In the genomic region with DNA sequence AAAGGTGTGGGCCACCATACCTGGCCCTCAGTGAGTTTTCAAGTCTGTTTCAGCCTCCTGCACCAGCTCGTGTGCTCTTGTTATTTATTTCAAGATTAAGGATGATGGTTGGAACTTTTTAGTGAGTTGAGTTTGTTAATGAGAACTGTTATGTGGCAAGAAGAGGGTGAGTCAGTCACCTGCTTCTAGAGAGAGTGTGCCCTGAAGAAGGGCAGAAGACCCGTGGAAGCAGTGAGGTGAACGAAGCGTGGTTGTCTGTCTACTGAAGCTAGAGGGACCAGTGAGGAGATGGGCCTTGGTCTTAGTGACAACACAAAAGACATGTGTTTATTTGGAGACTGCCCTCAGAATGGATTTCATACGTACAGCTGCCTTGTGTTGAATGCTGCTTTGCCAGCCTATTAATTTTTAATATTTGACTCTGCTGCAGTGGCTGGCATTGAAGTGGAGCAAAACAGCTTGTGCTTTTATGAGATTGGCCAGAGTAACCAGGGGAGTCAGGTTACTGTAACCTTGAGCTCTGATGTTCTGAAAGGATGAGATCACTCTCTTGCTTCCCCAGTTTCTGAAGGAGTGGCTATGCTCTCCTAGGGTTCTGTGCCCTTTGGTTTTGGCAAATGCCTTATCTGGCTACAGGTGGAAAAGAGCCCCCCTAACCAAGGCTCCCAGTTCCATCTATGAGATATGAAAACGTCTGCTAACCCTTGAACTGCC, we compare ENCODE assay signal across 10 mouse cellular contexts. TPM values are rescaled to one million over a fixed set of nuclear protein-coding genes. Genes with fewer than 3 reads are reported as not detected.
DNase-seq lines count a peak whose midpoint lies in the region; ATAC-seq and TF ChIP-seq lines count a peak whose summit lies in the region.
"Had no signal": no experiment of that assay in that cellular context is flagged by ENCODE, and none has a peak within 500 bp of the region (broad histone marks: within the 10 kb centered on the region; RNA-seq: fewer than 3 reads in every experiment).

No protein-coding gene starts in this region.

- no peaks in the 10 kb centered on the region; the same call in 1 of the 2 replicates for H3K4me1 ChIP-seq in intestine, embryonic 15.5 days (replicated peaks)
- no peaks in the 10 kb centered on the region for H3K4me1 ChIP-seq in intestine, postnatal 0 days (replicated peaks; ENCODE audit: control insufficient read depth, insufficient read depth, low read length)
- H3K4me1 ChIP-seq in heart, embryonic 16.5 days (ENCODE audit: control insufficient read depth, insufficient read depth, low read length): peaks cover 23% of the 10 kb centered on the region
- H3K4me1 ChIP-seq in liver, embryonic 15.5 days (replicated peaks): peaks cover 37% of the 10 kb centered on the region
- 0 out of 2 replicates have a peak, but pooled peaks cover 4% of the 10 kb centered on the region for H3K4me1 ChIP-seq in forebrain, embryonic 13.5 days
- H3K4me1 ChIP-seq: forebrain, embryonic 15.5 days had no signal

- no peaks in the 10 kb centered on the region for H3K9me3 ChIP-seq in intestine, embryonic 15.5 days
- no peaks in the 10 kb centered on the region for H3K9me3 ChIP-seq in intestine, postnatal 0 days (ENCODE audit: control insufficient read depth)
- no peaks in the 10 kb centered on the region for H3K9me3 ChIP-seq in heart, embryonic 16.5 days (replicated peaks; ENCODE audit: control insufficient read depth, low read length)
- no peaks in the 10 kb centered on the region for H3K9me3 ChIP-seq in liver, embryonic 15.5 days (replicated peaks)
- H3K9me3 ChIP-seq in forebrain, embryonic 13.5 days (replicated peaks): no peaks in the 10 kb centered on the region
- H3K9me3 ChIP-seq: forebrain, embryonic 15.5 days had no signal

- H3K4me3 ChIP-seq in intestine, embryonic 15.5 days (replicated peaks): no peak overlapping the region
- H3K4me3 ChIP-seq in intestine, postnatal 0 days (ENCODE audit: low read depth, low read length): no peak overlapping the region
- no peak overlapping the region for H3K4me3 ChIP-seq in heart, embryonic 16.5 days (ENCODE audit: low read length)
- no peak overlapping the region for H3K4me3 ChIP-seq in liver, embryonic 15.5 days (replicated peaks)
- H3K4me3 ChIP-seq in forebrain, embryonic 13.5 days: no peak overlapping the region
- H3K4me3 ChIP-seq: forebrain, embryonic 15.5 days had no signal

- 66% methylated on average over 6 of the region's 6 CpGs for WGBS in intestine, embryonic 15.5 days
- 55% methylated on average over 6 of the region's 6 CpGs for WGBS in intestine, postnatal 0 days
- WGBS in heart, embryonic 16.5 days: 41% methylated on average over 6 of the region's 6 CpGs
- 53% methylated on average over 6 of the region's 6 CpGs for WGBS in liver, embryonic 15.5 days (ENCODE audit: insufficient replicate concordance)
- WGBS in forebrain, embryonic 13.5 days: 83% methylated on average over 6 of the region's 6 CpGs

- peak; percentile 65 for ATAC-seq in intestine, embryonic 15.5 days
- no peak for ATAC-seq in intestine, postnatal 0 days
- peak; percentile 69 for ATAC-seq in heart, embryonic 16.5 days (replicated peaks; ENCODE audit: extremely low read depth, insufficient read depth, low FRiP score)
- ATAC-seq in liver, embryonic 15.5 days (ENCODE audit: insufficient read depth): no peak
- ATAC-seq in forebrain, embryonic 13.5 days: no peak
- ATAC-seq: forebrain, embryonic 15.5 days had no signal

- no peak overlapping the region for H3K4me2 ChIP-seq in intestine, embryonic 15.5 days (replicated peaks)
- no peak overlapping the region for H3K4me2 ChIP-seq in intestine, postnatal 0 days (replicated peaks; ENCODE audit: low read depth)
- no peak overlapping the region for H3K4me2 ChIP-seq in heart, embryonic 16.5 days (ENCODE audit: low read depth, low read length)
- no peak overlapping the region for H3K4me2 ChIP-seq in liver, embryonic 15.5 days
- H3K4me2 ChIP-seq in forebrain, embryonic 13.5 days: no peak overlapping the region
- H3K4me2 ChIP-seq: forebrain, embryonic 15.5 days had no signal

- no peak for TF ChIP-seq CTCF in intestine, postnatal 0 days (IDR thresholded peaks at IDR 0.05; ENCODE audit: low read depth)

- H3K27ac ChIP-seq in intestine, embryonic 15.5 days: no peak overlapping the region
- H3K27ac ChIP-seq in intestine, postnatal 0 days (ENCODE audit: low read depth, low read length): no peak overlapping the region
- peak overlapping the region; percentile 80 for H3K27ac ChIP-seq in heart, embryonic 16.5 days (ENCODE audit: low read length)
- peak overlapping the region; percentile 39 for H3K27ac ChIP-seq in liver, embryonic 15.5 days (replicated peaks)
- H3K27ac ChIP-seq in forebrain, embryonic 13.5 days: no peak overlapping the region

- H3K9ac ChIP-seq in intestine, embryonic 15.5 days: no peak overlapping the region
- H3K9ac ChIP-seq in intestine, postnatal 0 days (ENCODE audit: low read depth, low read length): no peak overlapping the region
- no peak overlapping the region for H3K9ac ChIP-seq in heart, embryonic 16.5 days (ENCODE audit: low read length)
- no peak overlapping the region for H3K9ac ChIP-seq in liver, embryonic 15.5 days
- H3K9ac ChIP-seq in forebrain, embryonic 13.5 days: no peak overlapping the region
- H3K9ac ChIP-seq: forebrain, embryonic 15.5 days had no signal

- no peaks in the 10 kb centered on the region for H3K36me3 ChIP-seq in intestine, embryonic 15.5 days
- H3K36me3 ChIP-seq in intestine, postnatal 0 days (ENCODE audit: control insufficient read depth, insufficient read depth): no peaks in the 10 kb centered on the region
- H3K36me3 ChIP-seq in heart, embryonic 16.5 days (ENCODE audit: control insufficient read depth, insufficient read depth): peaks cover 8% of the 10 kb centered on the region; the same call in 1 of the 2 replicates
- H3K36me3 ChIP-seq in liver, embryonic 15.5 days (replicated peaks): 0 out of 2 replicates have a peak, but pooled peaks cover 5% of the 10 kb centered on the region
- peaks cover 3% of the 10 kb centered on the region; the same call in 1 of the 2 replicates for H3K36me3 ChIP-seq in forebrain, embryonic 13.5 days (ENCODE audit: poor library complexity, severe bottlenecking)
- H3K36me3 ChIP-seq: forebrain, embryonic 15.5 days had no signal

- DNase-seq in adrenal gland, postnatal 10 days: peak; percentile 47
- DNase-seq in natural killer cell, adult 2 months (ENCODE audit: low spot score in 2 of 2): no peak
- no peak for DNase-seq in frontal cortex, postnatal 10 days (ENCODE audit: low spot score in 2 of 2)
- DNase-seq: cerebellum, adult 18-20 months had no signal

- H3K27me3 ChIP-seq in intestine, embryonic 15.5 days (replicated peaks): no peaks in the 10 kb centered on the region
- H3K27me3 ChIP-seq in intestine, postnatal 0 days (replicated peaks; ENCODE audit: control insufficient read depth, insufficient read depth, low read length): no peaks in the 10 kb centered on the region
- no peaks in the 10 kb centered on the region for H3K27me3 ChIP-seq in heart, embryonic 16.5 days (ENCODE audit: control insufficient read depth, insufficient read depth, low read length)
- H3K27me3 ChIP-seq in liver, embryonic 15.5 days: no peaks in the 10 kb centered on the region
- no peaks in the 10 kb centered on the region for H3K27me3 ChIP-seq in forebrain, embryonic 13.5 days
- H3K27me3 ChIP-seq: forebrain, embryonic 15.5 days had no signal

RNA-seq across cellular contexts. Expression of gene Aak1, which starts 36.7 kb away (rescaled TPM):
- 13.7 and 14.8 TPM in 2 replicates for polyA plus RNA-seq in intestine, embryonic 15.5 days (2015; fragmentation: Nextera tagmentation; extraction: Ambion mirVana)
- polyA plus RNA-seq in intestine, postnatal 0 days (2015; fragmentation: Nextera tagmentation; extraction: Ambion mirVana): 5.7 and 7.2 TPM in 2 replicates
- 10 to 100 TPM; 63.1 to 69.5 TPM for total RNA-seq in adrenal gland, postnatal 10 days (2021)
- 17.8 and 21.8 TPM in 2 replicates for polyA plus RNA-seq in heart, embryonic 16.5 days (2015; fragmentation: Nextera tagmentation; extraction: Ambion mirVana)
- polyA plus RNA-seq in liver, embryonic 15.5 days (2015; fragmentation: Nextera tagmentation; extraction: Ambion mirVana): 3.2 TPM in 2 replicates
- 21.3 and 24.3 TPM in 2 replicates for polyA plus RNA-seq in forebrain, embryonic 13.5 days (2015; fragmentation: Nextera tagmentation; extraction: Ambion mirVana)

Comparison
In these comparisons a context has a peak if more than half of its experiments do, and no peak if none do; other contexts are left out.
1. ATAC-seq: peak in intestine, embryonic 15.5 days (single experiment) and heart, embryonic 16.5 days (single experiment); none in intestine, postnatal 0 days (single experiment), liver, embryonic 15.5 days (single experiment) and forebrain, embryonic 13.5 days (single experiment).
2. H3K27ac ChIP-seq: peak in heart, embryonic 16.5 days (single experiment) and liver, embryonic 15.5 days (single experiment); none in intestine, embryonic 15.5 days (single experiment), intestine, postnatal 0 days (single experiment) and forebrain, embryonic 13.5 days (single experiment).